Mouse (Mus musculus) cerebral cortex, adult 2 months (tissue): ENCODE results near the gene 4921517D22Rik.

Source experiments
- WGBS: fragments of 180-500 bp; shearing (Covaris S2); methylation state at CpG from one replicate; pipeline ENCODE4 v1.1.7; 2018; 5-methylcytosine and 5-hydroxymethylcytosine counted together

4921517D22Rik gene

GRCm38 (mm10) chr13:59690576-59690975 is 3.3 kb downstream of the 4921517D22Rik start:
- 84% methylated on average over 7 of the region's 7 CpGs for WGBS

GRCm38 (mm10) chr13:59689843-59690242 is 4.1 kb downstream of the 4921517D22Rik start:
- WGBS: 98% methylated on average over 3 of the region's 3 CpGs

- 91% methylated on average over 9 of the region's 9 CpGs for WGBS
Observed at GRCm38 (mm10) chr13:59689313-59689712, 4.6 kb downstream of the 4921517D22Rik start.

GRCm38 (mm10) chr13:59688338-59688770 is 5.6 kb downstream of the 4921517D22Rik start:
- 83% methylated on average over 13 of the region's 13 CpGs for WGBS

GRCm38 (mm10) chr13:59685236-59685635 is 8.7 kb downstream of the 4921517D22Rik start:
- 82% methylated on average over 3 of the region's 3 CpGs for WGBS

- 63% methylated on average over 7 of the region's 7 CpGs for WGBS
Observed at GRCm38 (mm10) chr13:59682629-59683028, 11.3 kb downstream of the 4921517D22Rik start.

- WGBS: 74% methylated on average over 4 of the region's 4 CpGs
Observed at GRCm38 (mm10) chr13:59679908-59680307, 14.0 kb downstream of the 4921517D22Rik start.

- WGBS: 64% methylated on average over 4 of the region's 4 CpGs
Observed at GRCm38 (mm10) chr13:59679306-59679705, 14.6 kb downstream of the 4921517D22Rik start.

GRCm38 (mm10) chr13:59676316-59677229 is 17.3 kb downstream of the 4921517D22Rik start:
- WGBS: 63% methylated on average over 12 of the region's 12 CpGs

GRCm38 (mm10) chr13:59675151-59676011 is 18.5 kb downstream of the 4921517D22Rik start, which contains the start of gene Golm1:
Golm1 (minus strand) TSS chr13:59675811.
- under 1% methylated on average over 60 of the region's 61 CpGs for WGBS

GRCm38 (mm10) chr13:59674761-59675150 is 19.2 kb downstream of the 4921517D22Rik start:
- 6% methylated on average over 13 of the region's 13 CpGs for WGBS

- WGBS: 62% methylated on average over 3 of the region's 3 CpGs
Observed at GRCm38 (mm10) chr13:59674215-59674614, 19.7 kb downstream of the 4921517D22Rik start.

GRCm38 (mm10) chr13:59673597-59673996 is 20.3 kb downstream of the 4921517D22Rik start:
- WGBS: 77% methylated on average over 7 of the region's 7 CpGs

GRCm38 (mm10) chr13:59672248-59672647 is 21.7 kb downstream of the 4921517D22Rik start:
- 76% methylated on average over 6 of the region's 6 CpGs for WGBS

GRCm38 (mm10) chr13:59671521-59671920 is 22.4 kb downstream of the 4921517D22Rik start:
- WGBS: 82% methylated on average over 2 of the region's 2 CpGs

- 40% methylated on average over 10 of the region's 10 CpGs for WGBS
Observed at GRCm38 (mm10) chr13:59669946-59670345, 24.0 kb downstream of the 4921517D22Rik start.

- WGBS: 76% methylated on average over 11 of the region's 11 CpGs
Observed at GRCm38 (mm10) chr13:59668501-59669093, 25.3 kb downstream of the 4921517D22Rik start.

- WGBS: 68% methylated on average over 5 of the region's 5 CpGs
Observed at GRCm38 (mm10) chr13:59667763-59668162, 26.1 kb downstream of the 4921517D22Rik start.

GRCm38 (mm10) chr13:59663939-59664712 is 29.8 kb downstream of the 4921517D22Rik start:
- 97% methylated on average over 19 of the region's 19 CpGs for WGBS

- WGBS: 95% methylated on average over 12 of the region's 12 CpGs
Observed at GRCm38 (mm10) chr13:59661966-59662365, 31.9 kb downstream of the 4921517D22Rik start.

GRCm38 (mm10) chr13:59661387-59661786 is 32.5 kb downstream of the 4921517D22Rik start:
- 84% methylated on average over 8 of the region's 8 CpGs for WGBS
